Mouse (Mus musculus) hindbrain, embryonic 15.5 days (tissue): Measurements from ENCODE around the gene Gne. TPM values are rescaled to one million over a fixed set of nuclear protein-coding genes. Genes with fewer than 3 reads are reported as not detected.
"Not testable (repeated sequence)": the region's sequence is repeated elsewhere in the genome, so short reads cannot be mapped to it uniquely, and the experiment has no call there.

Source experiments
- ATAC-seq: fragments of 200-750 bp; cut with Nextera tagmentation; 2 replicates; pipeline ENCODE4 v1.8.0; 2017; ENCODE audit warnings: low read depth, moderate number of reproducible peaks, moderate TSS enrichment; ENCODE audit not compliant: low FRiP score
- H3K27ac ChIP-seq: fragments of 300-500 bp; sonication (generic); replicated peaks from 2 replicates; pipeline ENCODE4 v1.5.1; 2015; ENCODE audit warnings: mild to moderate bottlenecking, inconsistent platforms
- H3K27me3 ChIP-seq: fragments of 300-500 bp; sonication (generic); 2 replicates; pipeline ENCODE4 v1.6.1; 2015; ENCODE audit warnings: control low read depth, inconsistent platforms
- H3K36me3 ChIP-seq: fragments of 300-500 bp; sonication (generic); 2 replicates; pipeline ENCODE4 v1.6.1; 2015; ENCODE audit warnings: control low read depth, inconsistent platforms
- H3K4me1 ChIP-seq: fragments of 300-500 bp; sonication (generic); replicated peaks from 2 replicates; pipeline ENCODE4 v1.6.1; 2015; ENCODE audit warnings: control low read depth, inconsistent platforms
- H3K4me2 ChIP-seq: fragments of 300-500 bp; sonication (generic); 2 replicates; pipeline ENCODE4 v1.6.1; 2015; ENCODE audit warnings: moderate library complexity, mild to moderate bottlenecking, inconsistent platforms
- H3K4me3 ChIP-seq: fragments of 300-500 bp; sonication (generic); 2 replicates; pipeline ENCODE4 v1.5.1; 2015; ENCODE audit warnings: mild to moderate bottlenecking, inconsistent platforms
- H3K9ac ChIP-seq: fragments of 300-500 bp; sonication (generic); 2 replicates; pipeline ENCODE4 v1.6.1; 2015; ENCODE audit warnings: inconsistent platforms
- H3K9me3 ChIP-seq: fragments of 300-500 bp; sonication (generic); 2 replicates; pipeline ENCODE4 v1.6.1; 2016; ENCODE audit warnings: control low read depth, inconsistent platforms
- WGBS: fragments of 180-500 bp; shearing (Covaris S2); methylation state at CpG from one replicate; pipeline ENCODE4 v1.1.7; 2015; 5-methylcytosine and 5-hydroxymethylcytosine counted together
- polyA plus RNA-seq: library from polyadenylated mRNA; unstranded; fragments of >200 nt; fragmentation: Nextera tagmentation; extraction: Ambion mirVana; gene quantifications from 2 replicates; pipeline ENCODE4 v1.2.1, GENCODE M21; 2015

The Gne gene
- polyA plus RNA-seq, 1 experiment from 2014 or later: 28.6 TPM

- peaks cover 65% of the 10 kb centered on the region for H3K36me3 ChIP-seq
Measured at GRCm38 (mm10) chr4:44043182-44043581, 40.8 kb downstream of the Gne start.

GRCm38 (mm10) chr4:44042429-44042828, 41.5 kb downstream of the Gne start:
- ATAC-seq: no peak
- 92% methylated on average over 5 of the region's 5 CpGs for WGBS

More at GRCm38 (mm10) chr4:44043182-44043581, 40.8 kb downstream of the Gne start:
- not testable (repeated sequence) for H3K4me1 ChIP-seq, ATAC-seq, H3K27me3 ChIP-seq, H3K9ac ChIP-seq, H3K9me3 ChIP-seq, H3K4me3 ChIP-seq, H3K4me2 ChIP-seq, H3K27ac ChIP-seq
- WGBS: 93% methylated on average over 4 of the region's 4 CpGs

GRCm38 (mm10) chr4:44040802-44041201, 43.2 kb downstream of the Gne start:
- ATAC-seq: no peak
- Histone ChIP-seq H3K27me3 (no peaks in the 10 kb centered on the region), H3K9me3 (no peaks in the 10 kb centered on the region), H3K4me3 (no peak overlapping the region), H3K4me1 (no peaks in the 10 kb centered on the region), H3K36me3 (peaks cover 71% of the 10 kb centered on the region), H3K4me2 (no peak overlapping the region), H3K9ac (no peak overlapping the region), H3K27ac (no peak overlapping the region)
- WGBS: 93% methylated on average over 4 of the region's 4 CpGs

More at GRCm38 (mm10) chr4:44042429-44042828, 41.5 kb downstream of the Gne start:
- no peaks in the 10 kb centered on the region for H3K9me3 ChIP-seq
- H3K4me2 ChIP-seq: no peak overlapping the region
- no peaks in the 10 kb centered on the region for H3K27me3 ChIP-seq
- no peaks in the 10 kb centered on the region for H3K4me1 ChIP-seq
- no peak overlapping the region for H3K4me3 ChIP-seq
- no peak overlapping the region for H3K27ac ChIP-seq
- no peak overlapping the region for H3K9ac ChIP-seq
- peaks cover 69% of the 10 kb centered on the region for H3K36me3 ChIP-seq

- Histone ChIP-seq H3K27me3 (no peaks in the 10 kb centered on the region), H3K4me2 (no peak overlapping the region), H3K27ac (no peak overlapping the region), H3K4me1 (no peaks in the 10 kb centered on the region), H3K9ac (no peak overlapping the region), H3K4me3 (no peak overlapping the region), H3K36me3 (peaks cover 62% of the 10 kb centered on the region), H3K9me3 (no peaks in the 10 kb centered on the region)
- WGBS: 76% methylated on average over 5 of the region's 5 CpGs
- no peak for ATAC-seq
Measured at GRCm38 (mm10) chr4:44036455-44036854, 47.5 kb downstream of the Gne start.

- Histone ChIP-seq H3K9me3 (no peaks in the 10 kb centered on the region), H3K27me3 (no peaks in the 10 kb centered on the region)
Measured at GRCm38 (mm10) chr4:44031521-44031920, 52.5 kb downstream of the Gne start.

GRCm38 (mm10) chr4:44029661-44030066, 54.3 kb downstream of the Gne start:
- WGBS: 93% methylated on average over 15 of the region's 15 CpGs
- Histone ChIP-seq H3K4me1 (no peaks in the 10 kb centered on the region), H3K36me3 (peaks cover 67% of the 10 kb centered on the region), H3K9ac (no peak overlapping the region), H3K27ac (no peak overlapping the region), H3K4me2 (no peak overlapping the region), H3K9me3 (no peaks in the 10 kb centered on the region), H3K27me3 (no peaks in the 10 kb centered on the region), H3K4me3 (no peak overlapping the region)
- no peak for ATAC-seq

More at GRCm38 (mm10) chr4:44031521-44031920, 52.5 kb downstream of the Gne start:
- H3K4me1 ChIP-seq: no peaks in the 10 kb centered on the region
- 73% methylated on average over 5 of the region's 5 CpGs for WGBS
- no peak overlapping the region for H3K9ac ChIP-seq
- H3K36me3 ChIP-seq: peaks cover 49% of the 10 kb centered on the region
- no peak overlapping the region for H3K4me2 ChIP-seq
- no peak overlapping the region for H3K27ac ChIP-seq
- H3K4me3 ChIP-seq: no peak overlapping the region
- no peak for ATAC-seq

GRCm38 (mm10) chr4:44028303-44029135, 55.5 kb downstream of the Gne start:
- Histone ChIP-seq H3K4me1 (no peaks in the 10 kb centered on the region), H3K4me3 (no peak overlapping the region), H3K4me2 (no peak overlapping the region), H3K36me3 (peaks cover 77% of the 10 kb centered on the region), H3K27ac (0 out of 2 replicates have a peak overlapping the region, but pooled peaks have one; percentile 26), H3K27me3 (no peaks in the 10 kb centered on the region), H3K9me3 (no peaks in the 10 kb centered on the region), H3K9ac (no peak overlapping the region)
- no peak for ATAC-seq
- WGBS: 60% methylated on average over 16 of the region's 16 CpGs

GRCm38 (mm10) chr4:44025570-44025969, 58.4 kb downstream of the Gne start:
- WGBS: 94% methylated on average over 6 of the region's 6 CpGs
- Histone ChIP-seq H3K9me3 (no peaks in the 10 kb centered on the region), H3K27me3 (no peaks in the 10 kb centered on the region), H3K9ac (no peak overlapping the region), H3K27ac (no peak overlapping the region), H3K4me2 (no peak overlapping the region), H3K36me3 (peaks cover 81% of the 10 kb centered on the region), H3K4me3 (no peak overlapping the region), H3K4me1 (no peaks in the 10 kb centered on the region)
- ATAC-seq: no peak

GRCm38 (mm10) chr4:44024241-44024640, 59.7 kb downstream of the Gne start:
- H3K4me2 ChIP-seq: no peak overlapping the region
- H3K4me1 ChIP-seq: no peaks in the 10 kb centered on the region
- H3K9ac ChIP-seq: no peak overlapping the region
- no peak overlapping the region for H3K27ac ChIP-seq
- peaks cover 87% of the 10 kb centered on the region for H3K36me3 ChIP-seq
- no peak overlapping the region for H3K4me3 ChIP-seq
- H3K9me3 ChIP-seq: no peaks in the 10 kb centered on the region
- 97% methylated on average over 6 of the region's 6 CpGs for WGBS
- no peak for ATAC-seq
- no peaks in the 10 kb centered on the region for H3K27me3 ChIP-seq

GRCm38 (mm10) chr4:44023681-44024080, 60.3 kb downstream of the Gne start:
- Histone ChIP-seq H3K9me3 (no peaks in the 10 kb centered on the region), H3K9ac (no peak overlapping the region), H3K4me2 (no peak overlapping the region), H3K4me3 (no peak overlapping the region), H3K27me3 (no peaks in the 10 kb centered on the region), H3K36me3 (peaks cover 91% of the 10 kb centered on the region), H3K27ac (no peak overlapping the region), H3K4me1 (no peaks in the 10 kb centered on the region)
- 97% methylated on average over 9 of the region's 9 CpGs for WGBS
- no peak for ATAC-seq

GRCm38 (mm10) chr4:44022766-44023165, 61.2 kb downstream of the Gne start:
- no peak overlapping the region for H3K27ac ChIP-seq
- no peak overlapping the region for H3K4me3 ChIP-seq
- WGBS: 97% methylated on average over 11 of the region's 11 CpGs
- H3K9me3 ChIP-seq: no peaks in the 10 kb centered on the region
- no peaks in the 10 kb centered on the region for H3K4me1 ChIP-seq
- H3K27me3 ChIP-seq: no peaks in the 10 kb centered on the region
- no peak for ATAC-seq
- no peak overlapping the region for H3K9ac ChIP-seq
- peaks cover 84% of the 10 kb centered on the region for H3K36me3 ChIP-seq
- H3K4me2 ChIP-seq: no peak overlapping the region

- no peaks in the 10 kb centered on the region for H3K27me3 ChIP-seq
- 85% methylated on average over 4 of the region's 4 CpGs for WGBS
Measured at GRCm38 (mm10) chr4:44022323-44022722, 61.7 kb downstream of the Gne start.

More at GRCm38 (mm10) chr4:44022323-44022722, 61.7 kb downstream of the Gne start:
- no peak for ATAC-seq
- Histone ChIP-seq H3K4me3 (no peak overlapping the region), H3K27ac (no peak overlapping the region), H3K4me2 (no peak overlapping the region), H3K9me3 (no peaks in the 10 kb centered on the region), H3K4me1 (no peaks in the 10 kb centered on the region), H3K36me3 (peaks cover 80% of the 10 kb centered on the region), H3K9ac (no peak overlapping the region)
